Mouse (Mus musculus): ENCODE results near the gene Mto1.
A peak's percentile ranks its signal among the peaks of the same experiment; 100 is the strongest.

The Mto1 gene

GRCm38 (mm10) chr9:78447973-78448873, at the start of gene Mto1, which contains the start of gene Gm17324:
Gene Mto1 (plus strand): TSS chr9:78448208.
Gene Gm17324 (minus strand): TSS chr9:78448786.
- DNase-seq (ENCODE audit: low read depth, low spot score) = peak; percentile 92

- no peak for DNase-seq (ENCODE audit: low read depth, low spot score)
Observed at GRCm38 (mm10) chr9:78400570-78400969, 47.4 kb upstream of the Mto1 start.

- no peak for DNase-seq (ENCODE audit: low read depth, low spot score)
Observed at GRCm38 (mm10) chr9:78401596-78401995, 46.4 kb upstream of the Mto1 start.

- DNase-seq (ENCODE audit: low read depth, low spot score) = no peak
Observed at GRCm38 (mm10) chr9:78427362-78427781, 20.6 kb upstream of the Mto1 start.

GRCm38 (mm10) chr9:78428185-78428584, 19.8 kb upstream of the Mto1 start:
- DNase-seq (ENCODE audit: low read depth, low spot score) = no peak

GRCm38 (mm10) chr9:78428870-78429432, 19.1 kb upstream of the Mto1 start:
- no peak for DNase-seq (ENCODE audit: low read depth, low spot score)

- no peak for DNase-seq (ENCODE audit: low read depth, low spot score)
Observed at GRCm38 (mm10) chr9:78429551-78429950, 18.5 kb upstream of the Mto1 start.

GRCm38 (mm10) chr9:78430486-78430885, 17.5 kb upstream of the Mto1 start:
- no peak for DNase-seq (ENCODE audit: low read depth, low spot score)

GRCm38 (mm10) chr9:78432471-78432870, 15.5 kb upstream of the Mto1 start:
- DNase-seq (ENCODE audit: low read depth, low spot score) = no peak

GRCm38 (mm10) chr9:78439426-78439825, 8.6 kb upstream of the Mto1 start:
- no peak for DNase-seq (ENCODE audit: low read depth, low spot score)

GRCm38 (mm10) chr9:78442237-78442578, 5.8 kb upstream of the Mto1 start:
- no peak for DNase-seq (ENCODE audit: low read depth, low spot score)

GRCm38 (mm10) chr9:78442579-78443392, 5.2 kb upstream of the Mto1 start, which contains the start of gene Cgas:
Gene Cgas (minus strand): TSS chr9:78443237.
- DNase-seq (ENCODE audit: low read depth, low spot score) = peak; percentile 13

- no peak for DNase-seq (ENCODE audit: low read depth, low spot score)
Observed at GRCm38 (mm10) chr9:78447606-78447972, 419 bp upstream of the Mto1 start.

GRCm38 (mm10) chr9:78450404-78450803, 2.4 kb downstream of the Mto1 start:
- no peak for DNase-seq (ENCODE audit: low read depth, low spot score)

- no peak for DNase-seq (ENCODE audit: low read depth, low spot score)
Observed at GRCm38 (mm10) chr9:78451382-78451781, 3.4 kb downstream of the Mto1 start.

- no peak for DNase-seq (ENCODE audit: low read depth, low spot score)
Observed at GRCm38 (mm10) chr9:78457026-78457425, 9.0 kb downstream of the Mto1 start.

GRCm38 (mm10) chr9:78463337-78463736, 15.3 kb downstream of the Mto1 start:
- no peak for DNase-seq (ENCODE audit: low read depth, low spot score)

- DNase-seq (ENCODE audit: low read depth, low spot score) = no peak
Observed at GRCm38 (mm10) chr9:78465725-78466124, 17.7 kb downstream of the Mto1 start.

GRCm38 (mm10) chr9:78473588-78473987, 25.6 kb downstream of the Mto1 start:
- DNase-seq (ENCODE audit: low read depth, low spot score) = no peak

GRCm38 (mm10) chr9:78474270-78474669, 26.3 kb downstream of the Mto1 start:
- no peak for DNase-seq (ENCODE audit: low read depth, low spot score)

- DNase-seq (ENCODE audit: low read depth, low spot score) = no peak
Observed at GRCm38 (mm10) chr9:78474771-78475382, 26.9 kb downstream of the Mto1 start.

- no peak for DNase-seq (ENCODE audit: low read depth, low spot score)
Observed at GRCm38 (mm10) chr9:78475383-78475780, 27.4 kb downstream of the Mto1 start.

Measured in embryo, embryonic 11.5 days (tissue).